Mouse (Mus musculus): ENCODE measurements around the gene Tcam1. TPM values are rescaled to one million over a fixed set of nuclear protein-coding genes. Genes with fewer than 3 reads are reported as not detected.
"Not testable (repeated sequence)": the region's sequence is repeated elsewhere in the genome, so short reads cannot be mapped to it uniquely, and the experiment has no call there.

Gene Tcam1
- polyA plus RNA-seq (2017; shearing (Covaris generic)) = under 1 TPM; 0.12 to 0.43 TPM

GRCm38 (mm10) chr11:106276454-106276853 lies at the start of gene Tcam1:
TSS of gene Tcam1 (plus strand) at chr11:106276672.
- peak; percentile 82 for ATAC-seq

- not testable (repeated sequence) for ATAC-seq
Observed at GRCm38 (mm10) chr11:106233978-106234377, 42.5 kb upstream of the Tcam1 start.

GRCm38 (mm10) chr11:106246834-106247233 lies 29.6 kb upstream of the Tcam1 start:
- no peak for ATAC-seq

- ATAC-seq = no peak
Observed at GRCm38 (mm10) chr11:106249326-106249725, 27.1 kb upstream of the Tcam1 start.

GRCm38 (mm10) chr11:106254767-106255166 lies 21.7 kb upstream of the Tcam1 start:
- ATAC-seq = no peak

- ATAC-seq = no peak
Observed at GRCm38 (mm10) chr11:106255174-106255573, 21.3 kb upstream of the Tcam1 start.

- peak; percentile 86 for ATAC-seq
Observed at GRCm38 (mm10) chr11:106255685-106256451, 20.6 kb upstream of the Tcam1 start, which contains the start of the genes Ftsj3 and Psmc5. TSS of gene Ftsj3 (minus strand) at chr11:106256079. TSS of gene Psmc5 (plus strand) at chr11:106256154.

GRCm38 (mm10) chr11:106256775-106257174 lies 19.7 kb upstream of the Tcam1 start:
- ATAC-seq = no peak

- ATAC-seq = no peak
Observed at GRCm38 (mm10) chr11:106260826-106261450, 15.5 kb upstream of the Tcam1 start.

- ATAC-seq = no peak
Observed at GRCm38 (mm10) chr11:106263963-106264362, 12.5 kb upstream of the Tcam1 start.

- ATAC-seq = no peak
Observed at GRCm38 (mm10) chr11:106264988-106265387, 11.5 kb upstream of the Tcam1 start.

- no peak for ATAC-seq
Observed at GRCm38 (mm10) chr11:106265570-106265969, 10.9 kb upstream of the Tcam1 start.

- ATAC-seq = no peak
Observed at GRCm38 (mm10) chr11:106266431-106266830, 10.0 kb upstream of the Tcam1 start.

GRCm38 (mm10) chr11:106267311-106267852 lies 9.1 kb upstream of the Tcam1 start:
- ATAC-seq = no peak

- ATAC-seq = no peak
Observed at GRCm38 (mm10) chr11:106267871-106268270, 8.6 kb upstream of the Tcam1 start.

- no peak for ATAC-seq
Observed at GRCm38 (mm10) chr11:106268326-106269059, 8.0 kb upstream of the Tcam1 start.

- ATAC-seq = no peak
Observed at GRCm38 (mm10) chr11:106269060-106269431, 7.4 kb upstream of the Tcam1 start.

- no peak for ATAC-seq
Observed at GRCm38 (mm10) chr11:106271131-106271793, 5.2 kb upstream of the Tcam1 start.

GRCm38 (mm10) chr11:106271794-106272643 lies 4.5 kb upstream of the Tcam1 start:
- ATAC-seq = peak; percentile 4

GRCm38 (mm10) chr11:106272644-106273310 lies 3.7 kb upstream of the Tcam1 start, which contains the start of gene Smarcd2:
TSS of gene Smarcd2 (minus strand) at chr11:106272972.
- peak; percentile 85 for ATAC-seq

- ATAC-seq = no peak
Observed at GRCm38 (mm10) chr11:106273311-106273684, 3.2 kb upstream of the Tcam1 start.

Data from activated CD4-positive, CD25-positive, alpha-beta regulatory T cell, adult 4 months (primary cell).